Mouse (Mus musculus) spleen, adult 2 months (tissue): ENCODE results near the gene Nkx6-2.

Experiments
- CTCF ChIP-seq: fragments of 200-500 bp; IDR thresholded peaks from 2 replicates; pipeline ENCODE4 v1.5.1; 2011; ENCODE audit warnings: mild to moderate bottlenecking, inconsistent platforms; ENCODE audit not compliant: insufficient read depth, insufficient read length, insufficient replicate concordance; ENCODE audit errors: extremely low read depth
- POLR2A ChIP-seq: fragments of 200-500 bp; IDR thresholded peaks from 2 replicates; pipeline ENCODE4 v1.6.1; 2011; ENCODE audit warnings: low read depth, low read length, inconsistent platforms

DNA sequence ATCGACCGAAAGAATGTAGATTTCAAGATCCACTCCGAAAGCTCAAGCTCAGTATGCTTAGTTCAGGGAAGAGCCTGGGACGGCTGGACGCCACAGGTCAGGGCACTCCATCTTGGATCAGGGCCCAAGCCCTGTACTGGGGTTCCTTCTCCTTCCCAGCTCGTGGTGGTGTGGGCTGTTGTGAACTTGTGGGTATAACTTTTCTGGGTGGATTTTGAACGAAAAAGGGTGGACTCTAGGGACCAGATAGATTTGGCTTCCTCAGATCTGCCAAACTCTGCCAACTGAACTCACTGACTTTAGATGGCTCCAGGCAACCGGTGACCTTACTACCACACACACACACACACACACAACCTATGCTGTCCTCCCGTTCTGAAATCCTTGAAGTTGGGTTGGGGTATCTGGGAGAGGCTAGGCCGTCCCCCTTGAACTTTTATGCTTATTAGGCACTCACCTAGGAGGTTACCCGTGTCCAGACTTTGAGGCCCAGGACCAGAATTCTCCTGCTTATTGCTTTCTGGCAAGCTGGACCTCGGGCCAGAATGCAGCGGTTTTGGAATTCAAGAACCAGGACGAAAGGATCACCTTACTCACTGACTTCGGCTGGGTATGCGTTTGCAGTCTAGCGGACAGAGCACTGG lies 619 bp upstream of the Nkx6-2 start:
- TF ChIP-seq CTCF, result no peak
- no peak for TF ChIP-seq POLR2A
